Mouse (Mus musculus) heart, adult 2 months (tissue): ENCODE results near the gene Brwd3.

ENCODE experiments used
- CTCF ChIP-seq: fragments of 200-600 bp; IDR thresholded peaks from 2 replicates; pipeline ENCODE4 v1.8.1; 2022; ENCODE audit warnings: antibody characterized with exemption, mild to moderate bottlenecking, moderate library complexity
- POLR2A ChIP-seq: fragments of 200-500 bp; IDR thresholded peaks from 2 replicates; pipeline ENCODE4 v1.6.1; 2011; ENCODE audit warnings: mild to moderate bottlenecking, low read depth, low read length, control low read depth; ENCODE audit not compliant: insufficient read depth

DNA sequence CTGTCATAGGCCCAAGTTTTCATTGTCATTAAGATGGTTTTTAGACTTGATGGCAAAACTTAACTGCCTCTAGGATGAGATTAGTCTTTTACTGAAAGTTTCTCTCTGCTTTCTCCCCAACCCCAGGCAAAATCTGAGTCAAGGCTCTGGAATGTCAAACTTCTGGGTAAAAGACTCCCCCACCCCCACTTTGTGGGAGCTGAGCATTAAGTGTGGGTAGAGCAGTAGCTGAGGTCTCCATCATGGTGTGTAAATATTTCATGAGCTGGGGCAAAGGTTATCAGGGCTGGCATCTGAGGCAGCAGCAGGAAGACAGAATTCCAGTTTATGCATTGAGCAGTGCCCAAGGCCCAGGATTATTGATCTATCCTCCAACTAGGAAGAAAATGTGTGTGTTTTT, 102.4 kb downstream of the Brwd3 start:
- TF ChIP-seq CTCF = no peak
- no peak for TF ChIP-seq POLR2A
